17 mouse cellular contexts compared by ENCODE assay signal in the genomic region with DNA sequence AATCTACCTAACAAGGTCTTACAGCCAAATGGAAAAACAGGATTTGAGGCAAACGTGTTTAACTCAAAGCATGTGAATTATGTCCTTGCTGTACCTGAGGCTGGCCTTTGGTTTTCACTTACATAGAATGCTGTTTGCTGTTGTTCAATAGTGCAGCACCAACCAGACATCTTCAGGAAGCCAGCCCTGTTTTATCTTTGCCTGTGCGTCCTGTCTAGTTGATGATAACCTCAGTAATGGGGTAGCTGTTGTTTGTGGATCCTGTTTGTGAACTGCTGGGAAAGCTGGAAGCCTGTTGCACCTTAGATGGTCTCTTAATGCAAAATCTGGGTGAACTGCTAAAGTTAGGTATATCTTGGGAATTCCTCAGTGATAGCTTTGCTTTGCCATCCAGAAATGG. TPM values are rescaled to one million over a fixed set of nuclear protein-coding genes. Genes with fewer than 3 reads are reported as not detected.
A peak's percentile ranks its signal among the peaks of the same experiment; 100 is the strongest.
DNase-seq lines count a peak whose midpoint lies in the region; ATAC-seq lines count a peak whose summit lies in the region.
"Had no signal": no experiment of that assay in that cellular context is flagged by ENCODE, and none has a peak within 500 bp of the region (broad histone marks: within the 10 kb centered on the region; RNA-seq: fewer than 3 reads in every experiment).

No protein-coding gene starts in this region.

- 48% methylated on average over 2 of the region's 2 CpGs for WGBS in liver, embryonic 11.5 days
- WGBS in liver, embryonic 15.5 days (ENCODE audit: insufficient replicate concordance), result 29% methylated on average over 2 of the region's 2 CpGs

- DNase-seq in liver, embryonic 11.5 days (ENCODE audit: low spot score), result no peak
- DNase-seq in kidney, adult 8-10 months, result no peak
- DNase-seq in left cerebral cortex, adult 18-20 months (ENCODE audit: low spot score in 2 of 2), result no peak
- DNase-seq: adrenal gland, postnatal 10 days; cerebellum, adult 2 months; cerebellum, postnatal 10 days; gastrocnemius, postnatal 10 days; heart, adult 2 months had no signal

- peak overlapping the region; percentile 6; the same call in 1 of the 2 replicates for H3K9ac ChIP-seq in liver, embryonic 11.5 days (ENCODE audit: low read depth, low read length)
- peak overlapping the region; percentile 16; the same call in 1 of the 2 replicates for H3K9ac ChIP-seq in liver, embryonic 15.5 days
- H3K9ac ChIP-seq: forebrain, embryonic 15.5 days; hindbrain, embryonic 14.5 days had no signal

- no peak overlapping the region for H3K27ac ChIP-seq in liver, embryonic 11.5 days (ENCODE audit: low read depth, low read length)
- peak overlapping the region; percentile 43; the same call in 1 of the 2 replicates for H3K27ac ChIP-seq in liver, embryonic 15.5 days (replicated peaks)
- H3K27ac ChIP-seq: forebrain, embryonic 15.5 days; heart, adult 2 months; heart, embryonic 15.5 days; hindbrain, embryonic 10.5 days; hindbrain, embryonic 14.5 days had no signal

- peak overlapping the region; percentile 91 for H3K4me2 ChIP-seq in liver, embryonic 11.5 days
- peak overlapping the region; percentile 45 for H3K4me2 ChIP-seq in liver, embryonic 15.5 days

- peak overlapping the region; percentile 67 for H3K4me3 ChIP-seq in megakaryocyte, embryonic 14.5 days (replicated peaks)
- no peak overlapping the region for H3K4me3 ChIP-seq in liver, embryonic 11.5 days (ENCODE audit: low read depth, low read length)
- no peak overlapping the region for H3K4me3 ChIP-seq in liver, embryonic 15.5 days (replicated peaks)
- H3K4me3 ChIP-seq: forebrain, embryonic 15.5 days; heart, adult 2 months had no signal

- no peaks in the 10 kb centered on the region for H3K9me3 ChIP-seq in megakaryocyte, embryonic 14.5 days
- no peaks in the 10 kb centered on the region for H3K9me3 ChIP-seq in liver, embryonic 11.5 days (ENCODE audit: control insufficient read depth, low read length)
- H3K9me3 ChIP-seq in liver, embryonic 15.5 days (replicated peaks), result no peaks in the 10 kb centered on the region
- H3K9me3 ChIP-seq: forebrain, embryonic 15.5 days; heart, embryonic 15.5 days; hindbrain, embryonic 10.5 days had no signal

- H3K36me3 ChIP-seq in megakaryocyte, embryonic 14.5 days (replicated peaks; ENCODE audit: low read length), result peaks cover 35% of the 10 kb centered on the region
- peaks cover 6% of the 10 kb centered on the region; the same call in 1 of the 2 replicates for H3K36me3 ChIP-seq in liver, embryonic 11.5 days (ENCODE audit: control insufficient read depth, insufficient read depth, low read length)
- H3K36me3 ChIP-seq in liver, embryonic 15.5 days (replicated peaks), result peaks cover 18% of the 10 kb centered on the region

- H3K4me1 ChIP-seq in megakaryocyte, embryonic 14.5 days, result peaks cover 55% of the 10 kb centered on the region
- peaks cover 21% of the 10 kb centered on the region for H3K4me1 ChIP-seq in liver, embryonic 11.5 days (replicated peaks; ENCODE audit: control insufficient read depth, insufficient read depth, low read length)
- peaks cover 34% of the 10 kb centered on the region for H3K4me1 ChIP-seq in liver, embryonic 15.5 days (replicated peaks)

- no peaks in the 10 kb centered on the region for H3K27me3 ChIP-seq in megakaryocyte, embryonic 14.5 days (replicated peaks)
- no peaks in the 10 kb centered on the region for H3K27me3 ChIP-seq in liver, embryonic 11.5 days (replicated peaks; ENCODE audit: control insufficient read depth, insufficient read depth, low read length)
- H3K27me3 ChIP-seq in liver, embryonic 15.5 days, result no peaks in the 10 kb centered on the region
- H3K27me3 ChIP-seq: forebrain, embryonic 15.5 days; heart, embryonic 15.5 days had no signal

- no peak for ATAC-seq in megakaryocyte, adult 5-6 weeks (ENCODE audit: poor library complexity, severe bottlenecking)
- no peak for ATAC-seq in liver, embryonic 11.5 days (replicated peaks; ENCODE audit: low FRiP score)
- ATAC-seq in liver, embryonic 15.5 days (ENCODE audit: insufficient read depth), result no peak
- ATAC-seq in megakaryocyte-erythroid progenitor cell, adult 5-6 weeks (replicated peaks; ENCODE audit: low FRiP score, low TSS enrichment, poor library complexity, severe bottlenecking), result peak; percentile 42; the same call in 1 of the 2 replicates
- ATAC-seq in frontal cortex, adult (ENCODE audit: low TSS enrichment), result no peak
- ATAC-seq: forebrain, embryonic 15.5 days had no signal

RNA-seq across cellular contexts. Expression of gene Golga3, which starts 2.1 kb away (rescaled TPM):
- 0.26 and 2.0 TPM in 2 replicates for polyA plus RNA-seq in megakaryocyte, embryonic 14.5 days (2012; ENCODE audit: insufficient read depth, low replicate concordance)
- total RNA-seq in megakaryocyte, adult 5-6 weeks (2015), result 11.9 and 12.6 TPM in 2 replicates
- total RNA-seq in megakaryocyte, adult 5-6 weeks (2017), result 22.7 and 24.6 TPM in 2 replicates
- polyA plus RNA-seq in liver, embryonic 11.5 days (2014; fragmentation: Nextera tagmentation; extraction: Ambion mirVana), result 19.2 and 20.4 TPM in 2 replicates
- 6.8 and 7.0 TPM in 2 replicates for polyA plus RNA-seq in liver, embryonic 15.5 days (2015; fragmentation: Nextera tagmentation; extraction: Ambion mirVana)
- total RNA-seq in megakaryocyte-erythroid progenitor cell, adult 5-6 weeks (2014; fragmentation: Nextera tagmentation), result 20.2 and 25.2 TPM in 2 replicates
- total RNA-seq in megakaryocyte-erythroid progenitor cell, adult 5-6 weeks (2017), result 38.9 and 45.3 TPM in 2 replicates
- 10 to 100 TPM; 47.1 to 47.5 TPM for total RNA-seq in left cerebral cortex, adult 18-20 months (2021)

RNA-seq across cellular contexts. Expression of gene Chfr, which starts 43.0 kb away (rescaled TPM):
- polyA plus RNA-seq in megakaryocyte, embryonic 14.5 days (2012; ENCODE audit: insufficient read depth, low replicate concordance), result 16.6 and 30.1 TPM in 2 replicates
- 45.7 and 49.6 TPM in 2 replicates for total RNA-seq in megakaryocyte, adult 5-6 weeks (2015)
- 73.1 and 78.6 TPM in 2 replicates for total RNA-seq in megakaryocyte, adult 5-6 weeks (2017)
- polyA plus RNA-seq in liver, embryonic 11.5 days (2014; fragmentation: Nextera tagmentation; extraction: Ambion mirVana), result 38.9 and 44.3 TPM in 2 replicates
- polyA plus RNA-seq in liver, embryonic 15.5 days (2015; fragmentation: Nextera tagmentation; extraction: Ambion mirVana), result 17.9 and 19.5 TPM in 2 replicates
- 32.4 and 33.7 TPM in 2 replicates for total RNA-seq in megakaryocyte-erythroid progenitor cell, adult 5-6 weeks (2014; fragmentation: Nextera tagmentation)
- total RNA-seq in megakaryocyte-erythroid progenitor cell, adult 5-6 weeks (2017), result 39.9 and 60.4 TPM in 2 replicates
- 10 to 100 TPM; 42.3 to 54.0 TPM for total RNA-seq in left cerebral cortex, adult 18-20 months (2021)

RNA-seq across cellular contexts. Expression of gene Ankle2, which starts 52.2 kb away (rescaled TPM):
- polyA plus RNA-seq in megakaryocyte, embryonic 14.5 days (2012; ENCODE audit: insufficient read depth, low replicate concordance), result 0.32 and 3.0 TPM in 2 replicates
- 59.7 and 62.4 TPM in 2 replicates for total RNA-seq in megakaryocyte, adult 5-6 weeks (2015)
- 86.8 and 106 TPM in 2 replicates for total RNA-seq in megakaryocyte, adult 5-6 weeks (2017)
- 30.4 and 30.5 TPM in 2 replicates for polyA plus RNA-seq in liver, embryonic 11.5 days (2014; fragmentation: Nextera tagmentation; extraction: Ambion mirVana)
- 13.1 and 14.3 TPM in 2 replicates for polyA plus RNA-seq in liver, embryonic 15.5 days (2015; fragmentation: Nextera tagmentation; extraction: Ambion mirVana)
- total RNA-seq in megakaryocyte-erythroid progenitor cell, adult 5-6 weeks (2014; fragmentation: Nextera tagmentation), result 27.2 and 30.6 TPM in 2 replicates
- total RNA-seq in megakaryocyte-erythroid progenitor cell, adult 5-6 weeks (2017), result 48.1 and 52.9 TPM in 2 replicates
- total RNA-seq in left cerebral cortex, adult 18-20 months (2021), result 10 to 100 TPM; 41.8 to 45.2 TPM
